Mouse (Mus musculus) forelimb bud, embryonic 11.5 days (tissue): ENCODE measurements around the gene Elfn1.
"Not testable (repeated sequence)": the region's sequence is repeated elsewhere in the genome, so short reads cannot be mapped to it uniquely, and the experiment has no call there.

Experiments used
- DNase-seq: peaks from one replicate; pipeline ENCODE4 v3.0.0-alpha.2; 2012; ENCODE audit warnings: low read depth, low spot score

The Elfn1 gene

GRCm38 (mm10) chr5:139970186-139970631, 62.5 kb downstream of the Elfn1 start:
- DNase-seq = no peak

GRCm38 (mm10) chr5:139976584-139976983, 68.8 kb downstream of the Elfn1 start:
- no peak for DNase-seq

DNA sequence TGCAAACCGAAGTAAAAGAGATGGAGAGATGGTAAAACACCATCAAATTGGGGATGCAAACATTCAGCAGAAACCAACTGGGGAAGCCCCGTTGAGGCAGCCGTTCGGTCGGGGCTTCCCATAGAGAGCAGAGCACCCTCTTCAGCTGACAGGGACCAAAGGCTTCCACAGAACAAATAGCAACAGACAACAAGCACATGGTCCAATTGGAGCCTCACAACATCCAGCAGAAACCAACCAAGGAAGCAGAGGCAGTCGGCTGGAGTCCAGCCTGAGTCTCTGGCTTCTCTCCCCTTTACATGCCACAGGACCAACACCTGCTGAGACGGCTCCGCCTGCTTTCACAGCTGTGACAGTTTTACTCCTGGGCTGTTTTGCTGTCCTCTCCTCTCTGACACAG, 69.7 kb downstream of the Elfn1 start:
- DNase-seq = no peak

GRCm38 (mm10) chr5:139978525-139979276, 71.0 kb downstream of the Elfn1 start:
- peak; percentile 53 for DNase-seq

DNA sequence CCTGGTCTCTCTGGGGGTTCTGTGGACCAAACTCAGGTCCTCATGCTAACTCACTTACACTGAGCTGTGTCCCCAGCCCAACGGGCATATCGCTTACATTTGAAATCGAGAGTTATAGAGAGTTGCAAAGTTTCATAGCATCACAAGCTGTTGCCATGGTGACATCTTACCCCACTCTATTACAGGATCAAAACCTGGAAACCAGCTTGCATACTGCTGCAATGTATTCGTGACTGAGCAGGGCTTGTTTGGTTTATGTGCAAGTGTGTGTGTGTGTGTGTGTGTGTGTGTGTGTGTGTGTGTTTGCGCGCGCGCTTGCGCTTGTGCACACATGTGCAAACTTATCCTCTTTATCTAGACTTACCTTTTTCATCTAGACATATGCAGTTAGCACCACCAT, 71.6 kb downstream of the Elfn1 start:
- no peak for DNase-seq

GRCm38 (mm10) chr5:139981976-139982375, 74.2 kb downstream of the Elfn1 start:
- peak; percentile 35 for DNase-seq

DNA sequence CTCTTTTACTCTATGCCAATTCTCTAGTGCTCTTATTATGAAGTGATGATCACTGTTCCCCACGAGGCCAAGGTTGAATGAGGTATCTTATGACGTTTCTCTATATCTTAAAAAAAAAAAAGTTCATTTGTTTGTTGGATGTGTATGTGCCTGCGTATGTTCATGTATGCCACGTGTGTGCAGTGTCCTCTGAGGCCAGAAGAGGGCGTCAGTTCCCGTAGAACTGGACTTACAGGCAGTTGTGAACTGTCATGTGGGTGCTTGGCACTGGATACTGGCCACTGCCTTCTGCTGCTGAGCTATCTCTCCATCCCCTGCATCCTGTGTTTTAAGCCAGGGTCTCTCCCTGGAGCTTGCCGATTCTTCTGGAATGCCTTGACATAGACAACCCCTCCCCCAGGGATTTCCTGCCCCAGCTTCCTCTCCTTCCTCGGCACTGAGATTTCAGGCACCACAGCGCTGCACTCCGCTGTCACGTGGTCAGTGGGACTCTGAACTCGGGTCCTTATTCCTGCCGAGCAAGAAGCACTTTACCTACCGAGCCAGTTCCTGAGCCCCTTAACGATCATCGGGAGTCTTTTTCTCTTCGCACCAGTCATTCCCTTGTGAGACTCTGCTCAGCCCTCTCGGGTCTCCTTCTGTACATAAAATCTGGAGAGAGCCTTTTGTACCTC, 77.5 kb downstream of the Elfn1 start:
- no peak for DNase-seq

- DNase-seq = no peak
Measured at GRCm38 (mm10) chr5:139991531-139991930, 83.8 kb downstream of the Elfn1 start.

DNA sequence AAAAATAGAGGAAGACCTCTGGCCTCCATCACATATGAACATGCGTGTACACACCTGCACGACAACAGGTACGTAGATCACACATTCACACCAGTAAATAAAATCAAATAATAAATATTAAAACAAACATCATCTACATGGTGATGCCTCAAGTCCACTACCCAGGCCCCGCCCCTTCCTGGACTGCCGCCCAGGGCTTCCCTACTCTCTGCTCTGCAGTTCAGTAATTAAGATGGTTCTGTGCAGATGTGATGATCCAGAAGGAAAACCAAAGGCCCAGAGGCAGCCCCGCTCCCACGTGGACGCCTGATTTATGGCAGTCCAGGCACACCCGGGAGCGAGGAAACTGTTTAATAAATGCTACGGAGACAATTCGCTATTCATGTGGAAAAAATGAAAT, 90.6 kb downstream of the Elfn1 start:
- DNase-seq = not testable (repeated sequence)

DNA sequence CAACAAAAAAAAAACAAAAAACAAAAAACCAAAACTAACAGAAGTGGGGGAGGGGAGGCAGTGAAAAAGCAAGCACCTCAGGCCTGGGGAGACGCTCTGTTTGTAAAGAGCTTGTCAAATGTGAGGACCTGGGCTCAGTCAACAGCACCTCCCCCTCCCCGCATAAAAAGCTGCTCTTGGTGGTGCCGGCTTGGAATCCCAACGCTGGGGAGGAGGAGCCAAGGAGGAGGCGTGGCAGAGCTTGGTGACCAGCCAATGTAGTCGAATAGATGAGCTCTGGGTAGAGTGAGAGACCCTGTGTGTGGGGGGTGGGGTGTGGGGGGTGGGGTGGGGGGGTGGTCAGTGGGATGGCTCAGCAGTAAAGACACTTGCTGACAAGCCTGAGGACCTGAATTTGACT, 91.2 kb downstream of the Elfn1 start:
- DNase-seq = no peak

GRCm38 (mm10) chr5:140002541-140002940, 94.8 kb downstream of the Elfn1 start:
- DNase-seq = no peak

DNA sequence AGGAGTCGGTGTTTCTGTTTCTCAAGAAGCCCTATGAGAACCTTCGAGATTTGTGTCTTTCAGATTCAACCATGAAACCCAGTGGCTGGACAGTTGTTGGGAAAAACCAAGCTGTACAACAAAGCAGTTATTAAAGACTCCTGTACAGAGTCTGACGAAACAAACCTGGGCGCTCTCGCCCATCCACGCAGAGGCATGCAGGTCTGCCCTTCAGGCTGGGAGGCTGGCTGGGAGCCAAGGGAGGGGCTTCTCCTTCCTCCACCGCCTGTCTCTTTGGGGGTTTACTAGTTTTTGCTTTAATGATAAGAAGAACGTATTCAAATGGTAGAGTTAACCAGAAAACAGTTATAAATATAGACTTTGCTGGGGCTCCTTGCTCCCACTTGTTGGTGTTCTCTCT, 99.1 kb downstream of the Elfn1 start:
- no peak for DNase-seq

DNA sequence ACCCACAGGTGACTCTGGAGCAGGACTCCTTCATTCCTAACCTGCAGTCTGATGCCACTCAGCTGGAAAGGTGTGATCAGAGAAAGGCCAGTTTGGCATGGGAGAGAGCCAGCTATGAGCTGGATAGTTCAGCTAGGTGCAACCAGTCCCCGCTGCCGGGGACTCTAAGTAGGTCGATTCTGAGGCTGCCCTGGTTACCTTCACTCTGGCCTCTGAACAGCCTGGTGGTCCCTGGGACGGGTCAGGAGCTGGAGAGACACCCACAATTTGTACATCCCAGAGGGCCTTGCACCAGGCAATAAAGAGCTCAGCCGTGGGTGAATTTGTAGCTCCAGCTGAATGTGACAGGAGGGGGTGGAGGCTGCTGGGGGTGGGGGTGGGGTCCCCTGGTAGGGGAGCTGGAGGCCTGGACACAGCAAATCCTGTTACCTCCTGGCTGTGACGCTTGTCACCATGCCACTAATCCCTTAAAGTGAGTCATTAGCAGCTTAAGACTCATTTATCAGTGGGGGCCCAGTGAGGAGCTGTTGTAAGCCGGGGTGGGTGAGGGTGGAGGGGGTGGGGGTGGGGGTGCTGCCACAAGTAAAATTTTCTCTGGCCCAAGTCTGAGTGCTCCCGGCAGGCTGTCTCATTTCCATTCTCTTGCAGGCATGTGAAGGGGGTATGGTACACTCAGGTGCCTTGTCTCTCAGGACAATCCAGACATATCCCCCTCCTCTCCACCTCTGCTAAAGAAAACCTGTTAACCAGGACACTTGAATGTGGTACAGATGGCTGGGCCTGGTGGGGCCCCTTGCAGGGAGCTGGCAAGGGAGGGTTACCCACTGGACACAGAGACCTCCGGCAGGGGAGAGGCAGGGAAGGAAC, 100.1 kb downstream of the Elfn1 start:
- DNase-seq = no peak

- no peak for DNase-seq
Measured at GRCm38 (mm10) chr5:140008523-140008806, 100.7 kb downstream of the Elfn1 start.

GRCm38 (mm10) chr5:140009083-140009655, 101.4 kb downstream of the Elfn1 start:
- DNase-seq = no peak

- no peak for DNase-seq
Measured at GRCm38 (mm10) chr5:140010405-140010804, 102.7 kb downstream of the Elfn1 start.

GRCm38 (mm10) chr5:140012286-140012967, 104.7 kb downstream of the Elfn1 start:
- DNase-seq = no peak

- no peak for DNase-seq
Measured at GRCm38 (mm10) chr5:140013652-140014051, 105.9 kb downstream of the Elfn1 start.

DNA sequence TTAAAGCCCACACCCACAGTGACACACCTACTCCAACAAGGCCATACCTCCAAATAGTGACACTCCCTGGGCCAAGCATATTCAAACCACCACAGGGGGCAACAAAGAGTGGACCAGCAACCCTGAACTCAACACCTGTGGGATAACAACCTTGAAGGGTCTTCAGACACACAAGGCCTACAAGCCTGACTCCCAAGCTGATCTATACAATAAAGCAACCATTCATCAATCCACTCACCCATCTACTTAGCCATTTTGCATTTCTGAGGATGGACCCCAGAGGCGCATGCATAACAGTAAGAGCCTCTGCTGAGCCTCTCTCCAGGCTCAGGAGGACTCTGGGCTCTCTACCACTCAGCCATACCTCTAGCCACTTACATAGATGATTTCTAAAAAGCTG, 109.2 kb downstream of the Elfn1 start:
- no peak for DNase-seq

- no peak for DNase-seq
Measured at GRCm38 (mm10) chr5:140018780-140019179, 111.0 kb downstream of the Elfn1 start.

GRCm38 (mm10) chr5:140019616-140020015, 111.9 kb downstream of the Elfn1 start:
- DNase-seq = no peak

GRCm38 (mm10) chr5:140021755-140022154, 114.0 kb downstream of the Elfn1 start:
- no peak for DNase-seq
